Comparison of ENCODE assay signal across 15 mouse cellular contexts in genomic region chr14:122384447-122385237, GRCm38 (mm10).
DNase-seq lines count a peak whose midpoint lies in the region; ATAC-seq and TF ChIP-seq lines count a peak whose summit lies in the region.
"Had no signal": no experiment of that assay in that cellular context is flagged by ENCODE, and none has a peak within 500 bp of the region (broad histone marks: within the 10 kb centered on the region; RNA-seq: fewer than 3 reads in every experiment).

No protein-coding gene starts in this region.

- H3K4me3 ChIP-seq in heart, embryonic 10.5 days, result no peak overlapping the region
- H3K4me3 ChIP-seq in forebrain, postnatal 0 days (ENCODE audit: low read depth, low read length), result no peak overlapping the region

- TF ChIP-seq CTCF in forebrain, postnatal 0 days (IDR thresholded peaks at IDR 0.05; ENCODE audit: low read depth), result no peak

- WGBS in heart, embryonic 10.5 days, result 75% methylated on average over 21 of the region's 21 CpGs
- 21% methylated on average over 21 of the region's 21 CpGs for WGBS in forebrain, postnatal 0 days

- no peak overlapping the region for H3K27ac ChIP-seq in heart, embryonic 10.5 days
- no peak overlapping the region for H3K27ac ChIP-seq in forebrain, postnatal 0 days (ENCODE audit: low read depth, low read length)
- H3K27ac ChIP-seq: liver, embryonic 14.5 days; macrophage had no signal

- no peaks in the 10 kb centered on the region for H3K27me3 ChIP-seq in heart, embryonic 10.5 days (ENCODE audit: insufficient read depth, poor library complexity, severe bottlenecking)
- H3K27me3 ChIP-seq in forebrain, postnatal 0 days (ENCODE audit: insufficient read depth, low read length), result peaks cover 24% of the 10 kb centered on the region

- H3K36me3 ChIP-seq in heart, embryonic 10.5 days, result no peaks in the 10 kb centered on the region
- no peaks in the 10 kb centered on the region for H3K36me3 ChIP-seq in forebrain, postnatal 0 days (ENCODE audit: insufficient read depth)

- H3K4me1 ChIP-seq in heart, embryonic 10.5 days, result no peaks in the 10 kb centered on the region
- H3K4me1 ChIP-seq in forebrain, postnatal 0 days (ENCODE audit: insufficient read depth), result no peaks in the 10 kb centered on the region

- no peaks in the 10 kb centered on the region for H3K9me3 ChIP-seq in heart, embryonic 10.5 days
- H3K9me3 ChIP-seq in forebrain, postnatal 0 days (ENCODE audit: low read length), result no peaks in the 10 kb centered on the region

- peak overlapping the region; percentile 10; the same call in 1 of the 2 replicates for H3K4me2 ChIP-seq in forebrain, postnatal 0 days (ENCODE audit: low read depth)

- peak; percentile 24 for DNase-seq in heart, embryonic 10.5 days (ENCODE audit: low spot score)
- no peak for DNase-seq in heart, adult 18-20 months
- peak; percentile 56 for DNase-seq in A20 (ENCODE audit: low read depth, low spot score)
- peak; percentile 89 for DNase-seq in cerebellum, adult 9-10 months
- peak; percentile 60 for DNase-seq in forebrain, postnatal 0 days
- no peak for DNase-seq in left cerebral cortex, adult 11 months (ENCODE audit: low spot score)
- DNase-seq in B cell, adult 2 months, result no peak
- no peak for DNase-seq in right cerebral cortex, postnatal 10 days (ENCODE audit: low spot score in 2 of 2)
- DNase-seq: adrenal gland, postnatal 10 days; gastrocnemius, postnatal 14 days; heart, postnatal 14 days; kidney, postnatal 10 days; right cerebral cortex, postnatal 25 days had no signal

- no peak for ATAC-seq in forebrain, postnatal 0 days

- H3K9ac ChIP-seq in forebrain, postnatal 0 days, result no peak overlapping the region
- H3K9ac ChIP-seq: liver, embryonic 14.5 days had no signal

Comparison
In these comparisons a context has a peak if more than half of its experiments do, and no peak if none do; other contexts are left out.
1. DNase-seq: peak in heart, embryonic 10.5 days (single experiment), A20 (single experiment), cerebellum, adult 9-10 months (single experiment) and forebrain, postnatal 0 days (single experiment); none in heart, adult 18-20 months (0 of 2), left cerebral cortex, adult 11 months (single experiment), B cell, adult 2 months (0 of 2) and right cerebral cortex, postnatal 10 days (0 of 2).